Mouse (Mus musculus) forebrain, embryonic 14.5 days (tissue): ENCODE data around the gene Cyb5d2. TPM values are rescaled to one million over a fixed set of nuclear protein-coding genes. Genes with fewer than 3 reads are reported as not detected.
"Not testable (repeated sequence)": the region's sequence is repeated elsewhere in the genome, so short reads cannot be mapped to it uniquely, and the experiment has no call there.

Experiments used
- ATAC-seq: fragments of 200-750 bp; cut with Nextera tagmentation; 2 replicates; pipeline ENCODE4 v1.8.0; 2017; ENCODE audit warnings: mild to moderate bottlenecking, moderate library complexity
- DNase-seq: peaks from one replicate; pipeline ENCODE4 v3.0.0-alpha.2; 2015; ENCODE audit warnings: low spot score
- H3K27ac ChIP-seq: fragments of 300-500 bp; sonication (generic); 2 replicates; pipeline ENCODE4 v1.5.1; 2014; ENCODE audit warnings: low read depth, mild to moderate bottlenecking, control low read depth, low read length, moderate library complexity
- H3K27me3 ChIP-seq: fragments of 300-500 bp; sonication (generic); replicated peaks from 2 replicates; pipeline ENCODE4 v1.6.1; 2014; ENCODE audit warnings: low read length, control low read depth, mixed read lengths; ENCODE audit not compliant: control insufficient read depth, insufficient read depth
- H3K36me3 ChIP-seq: fragments of 300-500 bp; sonication (generic); 2 replicates; pipeline ENCODE4 v1.6.1; 2014; ENCODE audit warnings: low read length, control low read depth; ENCODE audit not compliant: control insufficient read depth, insufficient read depth
- H3K4me1 ChIP-seq: fragments of 300-500 bp; sonication (generic); 2 replicates; pipeline ENCODE4 v1.6.1; 2014; ENCODE audit warnings: antibody characterized with exemption, low read length, control low read depth; ENCODE audit not compliant: control insufficient read depth, insufficient read depth
- H3K4me2 ChIP-seq: fragments of 300-500 bp; sonication (generic); 2 replicates; pipeline ENCODE4 v1.6.1; 2014; ENCODE audit warnings: mild to moderate bottlenecking, control low read depth, low read length
- H3K4me3 ChIP-seq: fragments of 300-500 bp; sonication (generic); 2 replicates; pipeline ENCODE4 v1.5.1; 2014; ENCODE audit warnings: low read depth, low read length, control low read depth
- H3K9ac ChIP-seq: fragments of 300-500 bp; sonication (generic); 2 replicates; pipeline ENCODE4 v1.6.1; 2014; ENCODE audit warnings: mild to moderate bottlenecking, low read length, control low read depth, moderate library complexity
- H3K9me3 ChIP-seq: fragments of 300-500 bp; sonication (generic); replicated peaks from 2 replicates; pipeline ENCODE4 v1.6.1; 2016; ENCODE audit warnings: low read length, control low read depth, mixed read lengths; ENCODE audit not compliant: control insufficient read depth
- WGBS: fragments of 180-500 bp; shearing (Covaris S2); extraction: QIAGEN DNeasy Blood & Tissue Kit; methylation state at CpG from one replicate; pipeline ENCODE4 v1.1.7; 2014; 5-methylcytosine and 5-hydroxymethylcytosine counted together
- polyA plus RNA-seq: library from polyadenylated mRNA; unstranded; fragments of >200 nt; fragmentation: Nextera tagmentation; extraction: Ambion mirVana; gene quantifications from 2 replicates; pipeline ENCODE4 v1.2.1, GENCODE M21; 2014

The Cyb5d2 gene
- polyA plus RNA-seq, 1 experiment from 2014 or later = 4.4 TPM

GRCm38 (mm10) chr11:72796296-72796687 lies 350 bp upstream of the Cyb5d2 start:
- no peak; the same call in 1 of the 2 replicates for ATAC-seq
- Histone ChIP-seq H3K27me3 (no peaks in the 10 kb centered on the region), H3K4me2 (peak overlapping the region; percentile 84), H3K4me1 (peaks cover 9% of the 10 kb centered on the region), H3K36me3 (no peaks in the 10 kb centered on the region), H3K9ac (peak overlapping the region; percentile 89), H3K27ac (no peak overlapping the region), H3K4me3 (peak overlapping the region; percentile 89), H3K9me3 (no peaks in the 10 kb centered on the region)
- no peak for DNase-seq
- under 1% methylated on average over 42 of the region's 42 CpGs for WGBS

DNA sequence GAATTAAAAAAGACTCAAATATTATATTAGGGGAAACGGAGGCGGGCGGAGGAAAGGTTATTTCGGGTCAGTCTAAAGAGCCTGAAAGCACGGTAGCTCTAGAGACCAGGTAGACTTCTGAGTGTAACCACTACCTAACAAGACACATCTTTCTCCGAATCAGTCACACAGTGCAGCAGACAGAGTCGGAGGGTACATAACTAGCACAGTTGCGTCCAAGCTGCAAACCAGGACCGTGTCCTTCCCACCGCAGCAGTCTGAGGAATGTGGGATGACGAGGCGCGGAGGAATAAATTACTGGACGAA lies 840 bp downstream of the Cyb5d2 start:
- Histone ChIP-seq H3K4me3 (peak overlapping the region; percentile 89), H3K27me3 (no peaks in the 10 kb centered on the region), H3K4me2 (peak overlapping the region; percentile 87), H3K36me3 (no peaks in the 10 kb centered on the region), H3K9ac (peak overlapping the region; percentile 89), H3K4me1 (peaks cover 9% of the 10 kb centered on the region), H3K9me3 (no peaks in the 10 kb centered on the region), H3K27ac (peak overlapping the region; percentile 87)
- DNase-seq = no peak
- ATAC-seq = peak; percentile 45
- WGBS = 20% methylated on average over 14 of the region's 14 CpGs

GRCm38 (mm10) chr11:72792033-72792432 lies 3.9 kb downstream of the Cyb5d2 start:
- no peaks in the 10 kb centered on the region for H3K27me3 ChIP-seq
- no peak overlapping the region for H3K4me3 ChIP-seq
- H3K9me3 ChIP-seq = no peaks in the 10 kb centered on the region
- no peaks in the 10 kb centered on the region for H3K36me3 ChIP-seq
- H3K27ac ChIP-seq = no peak overlapping the region
- H3K9ac ChIP-seq = no peak overlapping the region
- no peak overlapping the region for H3K4me2 ChIP-seq
- ATAC-seq (no peak), DNase-seq (no peak)
- H3K4me1 ChIP-seq = peaks cover 4% of the 10 kb centered on the region

DNA sequence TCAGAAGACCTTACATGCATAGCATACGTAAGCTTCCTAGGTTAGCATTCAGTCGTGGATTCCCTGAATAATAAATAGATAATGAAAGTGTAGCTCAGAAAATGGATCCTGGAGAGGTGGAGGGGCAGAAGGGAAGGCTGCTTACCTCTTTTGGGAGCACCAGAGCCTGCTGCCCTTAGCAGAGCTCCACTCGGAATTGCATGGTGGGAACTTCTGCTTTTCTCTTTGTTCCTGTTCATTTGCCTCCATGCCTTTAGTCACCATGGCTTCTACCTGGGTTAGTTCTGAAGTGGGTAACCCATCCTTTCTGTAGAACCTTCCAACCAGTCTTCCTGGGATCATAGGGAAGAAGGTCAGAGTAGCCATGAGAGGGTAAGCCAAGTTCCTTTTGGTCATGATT lies 13.4 kb downstream of the Cyb5d2 start:
- Histone ChIP-seq H3K4me3 (no peak overlapping the region), H3K9me3 (no peaks in the 10 kb centered on the region), H3K4me2 (no peak overlapping the region), H3K27ac (no peak overlapping the region), H3K9ac (no peak overlapping the region), H3K36me3 (no peaks in the 10 kb centered on the region), H3K4me1 (no peaks in the 10 kb centered on the region), H3K27me3 (no peaks in the 10 kb centered on the region)
- DNase-seq (no peak), ATAC-seq (no peak)
- WGBS = 84% methylated on average over 3 of the region's 3 CpGs

DNA sequence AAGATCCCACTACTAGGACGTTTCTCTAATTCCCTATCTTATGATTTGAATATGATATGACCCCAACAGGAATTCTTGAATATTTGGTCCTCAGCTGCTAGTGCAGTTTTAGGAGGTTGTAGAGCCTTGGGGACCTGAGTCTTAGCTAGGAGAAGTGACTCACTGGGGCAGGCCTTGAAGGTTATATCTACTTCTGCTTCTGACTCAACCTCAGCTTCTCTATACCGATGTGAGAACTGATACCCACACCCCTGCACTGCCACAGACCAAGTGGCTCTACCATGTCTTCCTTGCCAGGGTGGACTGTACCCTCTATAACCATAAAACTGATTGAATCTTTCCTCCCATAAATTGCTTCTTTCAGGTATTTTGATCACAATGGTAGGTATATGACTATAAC lies 13.8 kb downstream of the Cyb5d2 start:
- Histone ChIP-seq H3K4me1 (no peaks in the 10 kb centered on the region), H3K9ac (no peak overlapping the region), H3K27ac (no peak overlapping the region), H3K9me3 (no peaks in the 10 kb centered on the region), H3K4me3 (no peak overlapping the region), H3K27me3 (no peaks in the 10 kb centered on the region), H3K4me2 (no peak overlapping the region), H3K36me3 (no peaks in the 10 kb centered on the region)
- no peak for DNase-seq
- no peak for ATAC-seq
- WGBS = 70% methylated on average over 2 of the region's 2 CpGs

DNA sequence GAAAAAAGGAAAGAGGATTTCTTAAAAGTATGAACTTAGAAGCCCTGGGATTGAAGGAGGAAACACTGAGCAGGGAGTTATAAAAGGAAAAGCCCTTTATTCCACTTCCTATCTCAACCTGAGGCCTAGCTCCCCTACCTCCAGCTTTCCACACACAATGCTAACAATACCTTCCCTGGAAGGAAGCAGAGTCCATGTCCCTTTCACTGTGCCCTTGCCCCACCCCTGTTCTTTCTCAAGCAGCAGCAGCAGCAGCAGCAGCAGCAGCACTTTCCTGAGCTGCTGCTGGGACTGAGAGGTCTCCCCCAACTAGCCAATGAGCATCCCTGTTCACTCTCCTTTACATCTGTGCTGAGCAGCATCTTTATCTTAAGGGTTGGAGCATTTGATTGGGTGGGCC lies 17.0 kb downstream of the Cyb5d2 start:
- Histone ChIP-seq H3K27ac (no peak overlapping the region), H3K9ac (no peak overlapping the region), H3K4me1 (no peaks in the 10 kb centered on the region), H3K4me3 (no peak overlapping the region), H3K27me3 (no peaks in the 10 kb centered on the region), H3K36me3 (no peaks in the 10 kb centered on the region), H3K9me3 (no peaks in the 10 kb centered on the region), H3K4me2 (no peak overlapping the region)
- DNase-seq (no peak), ATAC-seq (no peak)

DNA sequence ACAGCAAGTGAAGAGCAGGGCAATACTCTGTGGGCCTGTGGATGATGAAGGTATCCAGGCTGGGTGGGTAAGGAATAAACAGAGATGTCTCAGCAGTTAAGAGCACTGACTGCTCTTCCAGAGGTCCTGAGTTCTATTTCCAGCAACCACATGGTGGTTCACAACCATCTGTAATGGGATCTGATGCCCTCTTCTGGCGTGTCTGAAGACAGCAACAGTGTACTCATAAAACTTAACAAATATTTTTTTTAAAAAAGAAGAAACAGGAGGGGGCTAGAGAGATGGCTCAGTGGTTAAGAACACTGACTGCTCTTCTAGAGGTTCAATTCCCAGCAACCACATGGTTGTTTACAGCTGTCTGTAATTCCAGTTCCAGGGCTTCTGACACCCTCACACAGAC lies 23.3 kb downstream of the Cyb5d2 start:
- H3K4me2 ChIP-seq, H3K4me3 ChIP-seq, DNase-seq, H3K27ac ChIP-seq, H3K9ac ChIP-seq, ATAC-seq, H3K9me3 ChIP-seq, H3K27me3 ChIP-seq, H3K4me1 ChIP-seq: not testable (repeated sequence)
- H3K36me3 ChIP-seq = peaks cover 34% of the 10 kb centered on the region
- 33% methylated on average over 1 of the region's 1 CpGs for WGBS

DNA sequence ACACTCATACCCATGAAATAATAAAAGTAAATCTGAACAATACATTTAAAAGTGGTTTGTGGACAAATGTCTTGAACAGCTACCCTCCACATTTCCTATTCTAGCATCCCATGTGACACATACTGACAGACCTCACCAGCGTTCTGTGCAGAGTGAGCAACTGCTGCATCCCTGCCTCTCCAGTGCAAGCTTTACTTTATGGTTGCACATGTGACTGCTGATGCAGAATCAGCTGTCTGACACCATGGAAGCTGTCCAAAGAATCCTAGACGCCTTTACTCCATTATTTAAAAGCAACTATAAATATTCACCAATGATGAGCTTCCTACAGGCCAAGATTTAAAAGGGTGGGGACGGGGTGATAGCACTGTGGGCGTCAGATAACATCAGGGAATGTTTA lies 24.5 kb downstream of the Cyb5d2 start:
- WGBS = 76% methylated on average over 4 of the region's 4 CpGs
- no peak for DNase-seq
- peaks cover 40% of the 10 kb centered on the region for H3K36me3 ChIP-seq
- no peaks in the 10 kb centered on the region for H3K27me3 ChIP-seq
- H3K4me3 ChIP-seq = no peak overlapping the region
- H3K9ac ChIP-seq = no peak overlapping the region
- no peaks in the 10 kb centered on the region for H3K9me3 ChIP-seq
- no peak overlapping the region for H3K27ac ChIP-seq
- no peak for ATAC-seq
- no peaks in the 10 kb centered on the region for H3K4me1 ChIP-seq
- no peak overlapping the region for H3K4me2 ChIP-seq

- H3K4me3 ChIP-seq = no peak overlapping the region
- no peaks in the 10 kb centered on the region for H3K9me3 ChIP-seq
- H3K27ac ChIP-seq = no peak overlapping the region
- 87% methylated on average over 5 of the region's 5 CpGs for WGBS
- H3K9ac ChIP-seq = no peak overlapping the region
- H3K4me2 ChIP-seq = no peak overlapping the region
- DNase-seq = no peak
- ATAC-seq = no peak
- no peaks in the 10 kb centered on the region for H3K4me1 ChIP-seq
- H3K27me3 ChIP-seq = no peaks in the 10 kb centered on the region
- peaks cover 40% of the 10 kb centered on the region for H3K36me3 ChIP-seq
Observed at GRCm38 (mm10) chr11:72770816-72771215, 25.1 kb downstream of the Cyb5d2 start.

- Histone ChIP-seq H3K4me3 (no peak overlapping the region), H3K27me3 (no peaks in the 10 kb centered on the region), H3K27ac (no peak overlapping the region), H3K9me3 (no peaks in the 10 kb centered on the region), H3K4me2 (no peak overlapping the region), H3K9ac (no peak overlapping the region), H3K36me3 (peaks cover 40% of the 10 kb centered on the region), H3K4me1 (no peaks in the 10 kb centered on the region)
- WGBS = 92% methylated on average over 3 of the region's 3 CpGs
- DNase-seq = no peak
- ATAC-seq = no peak
Observed at GRCm38 (mm10) chr11:72770324-72770723, 25.6 kb downstream of the Cyb5d2 start.
